Mouse (Mus musculus) cerebellum, adult 2 months (tissue): Measurements from ENCODE around the gene Pglyrp2. TPM values are rescaled to one million over a fixed set of nuclear protein-coding genes. Genes with fewer than 3 reads are reported as not detected.
A peak's percentile ranks its signal among the peaks of the same experiment; 100 is the strongest.

Source experiments
- DNase-seq, 2 experiments: peaks; one replicate each; pipeline ENCODE4 v3.0.0; 2021
- H3K27ac ChIP-seq: fragments of 200-500 bp; 2 replicates; pipeline ENCODE4 v1.5.1; 2012; ENCODE audit warnings: low read length, control low read depth, inconsistent platforms; ENCODE audit not compliant: insufficient read depth
- H3K27me3 ChIP-seq: fragments of 200-500 bp; 2 replicates; pipeline ENCODE4 v1.6.1; 2012; ENCODE audit warnings: inconsistent platforms, mild to moderate bottlenecking, low read length, moderate library complexity; ENCODE audit not compliant: control insufficient read depth, insufficient read depth
- H3K4me1 ChIP-seq: fragments of 200-500 bp; 2 replicates; pipeline ENCODE4 v1.6.1; 2011; ENCODE audit warnings: low read length; ENCODE audit not compliant: control insufficient read depth, insufficient read depth
- H3K4me3 ChIP-seq: fragments of 200-500 bp; replicated peaks from 2 replicates; pipeline ENCODE3; 2011; ENCODE audit warnings: mild to moderate bottlenecking, low read depth, low read length, control low read depth; ENCODE audit not compliant: insufficient read depth
- CTCF ChIP-seq: fragments of 200-500 bp; IDR thresholded peaks from 2 replicates; pipeline ENCODE4 v1.5.1; 2011; ENCODE audit warnings: low read depth, mild to moderate bottlenecking, control low read depth, low read length, moderate library complexity, borderline replicate concordance; ENCODE audit not compliant: insufficient read depth
- POLR2A ChIP-seq: fragments of 200-500 bp; IDR thresholded peaks from 2 replicates; pipeline ENCODE4 v1.6.1; 2011; ENCODE audit warnings: low read length, control low read depth, borderline replicate concordance; ENCODE audit not compliant: insufficient read depth
- WGBS: fragments of 180-500 bp; shearing (Covaris S2); methylation state at CpG from one replicate; pipeline ENCODE4 v1.1.7; 2018; 5-methylcytosine and 5-hydroxymethylcytosine counted together
- polyA plus RNA-seq: library from polyadenylated mRNA; depleted of rRNA; stranded (reverse); fragments of >200 nt; gene quantifications from 2 replicates; pipeline ENCODE4 v1.2.3, GENCODE M21; 2012

Gene Pglyrp2
- polyA plus RNA-seq, 1 experiment, result not detected

DNA sequence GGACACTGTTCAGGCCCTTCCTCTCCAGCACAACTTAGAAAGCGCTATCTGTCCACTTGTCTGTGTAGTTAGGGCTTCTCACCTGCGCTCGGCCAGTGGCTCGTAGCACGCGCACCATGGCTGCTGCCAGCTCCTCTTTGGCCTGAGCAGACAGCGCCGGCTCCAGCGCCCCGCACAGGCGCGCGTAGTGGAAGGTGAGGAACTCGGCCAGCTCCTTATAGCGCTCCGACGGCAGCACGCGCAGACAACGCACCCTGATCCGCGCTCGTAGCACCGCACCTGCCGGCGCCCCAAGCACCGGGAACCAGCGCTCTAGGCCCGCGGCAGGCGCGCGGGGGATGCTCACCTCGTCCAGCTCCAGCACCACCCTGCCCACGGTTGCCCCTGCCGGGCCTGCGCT is 27.7 kb downstream of the Pglyrp2 start:
- Histone ChIP-seq H3K4me1 (no peaks in the 10 kb centered on the region), H3K27me3 (no peaks in the 10 kb centered on the region; the same call in 1 of the 2 replicates), H3K4me3 (no peak overlapping the region), H3K27ac (no peak overlapping the region)
- no peak for DNase-seq
- TF ChIP-seq CTCF (no peak), POLR2A (no peak)
- whole genome bisulfite sequencing, result 1% methylated on average over 37 of the region's 37 CpGs

DNA sequence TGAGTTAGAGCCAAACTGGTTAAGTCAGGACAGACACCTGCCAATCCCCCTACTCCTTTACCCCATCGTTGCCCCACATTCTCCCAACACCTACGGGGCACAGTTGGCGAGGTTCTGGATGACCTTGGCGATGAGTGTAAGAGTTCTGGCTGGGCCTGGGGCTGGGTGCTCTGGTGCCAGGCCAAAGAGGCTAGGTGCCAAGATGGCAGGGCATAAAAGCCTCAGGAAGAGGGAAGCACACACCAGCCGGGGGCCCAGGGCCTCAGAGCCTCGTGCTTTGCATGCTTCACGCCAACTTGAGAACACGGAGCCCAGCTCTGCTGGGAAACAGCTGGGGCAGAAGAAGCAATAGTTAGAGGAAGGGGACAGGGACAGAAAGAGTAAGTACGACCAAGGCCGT is 30.0 kb downstream of the Pglyrp2 start:
- Histone ChIP-seq H3K27ac (no peak overlapping the region), H3K4me1 (no peaks in the 10 kb centered on the region), H3K27me3 (no peaks in the 10 kb centered on the region; the same call in 1 of the 2 replicates), H3K4me3 (no peak overlapping the region)
- DNase-seq, result no peak
- WGBS, result 24% methylated on average over 10 of the region's 10 CpGs
- TF ChIP-seq POLR2A (no peak), CTCF (no peak)

DNA sequence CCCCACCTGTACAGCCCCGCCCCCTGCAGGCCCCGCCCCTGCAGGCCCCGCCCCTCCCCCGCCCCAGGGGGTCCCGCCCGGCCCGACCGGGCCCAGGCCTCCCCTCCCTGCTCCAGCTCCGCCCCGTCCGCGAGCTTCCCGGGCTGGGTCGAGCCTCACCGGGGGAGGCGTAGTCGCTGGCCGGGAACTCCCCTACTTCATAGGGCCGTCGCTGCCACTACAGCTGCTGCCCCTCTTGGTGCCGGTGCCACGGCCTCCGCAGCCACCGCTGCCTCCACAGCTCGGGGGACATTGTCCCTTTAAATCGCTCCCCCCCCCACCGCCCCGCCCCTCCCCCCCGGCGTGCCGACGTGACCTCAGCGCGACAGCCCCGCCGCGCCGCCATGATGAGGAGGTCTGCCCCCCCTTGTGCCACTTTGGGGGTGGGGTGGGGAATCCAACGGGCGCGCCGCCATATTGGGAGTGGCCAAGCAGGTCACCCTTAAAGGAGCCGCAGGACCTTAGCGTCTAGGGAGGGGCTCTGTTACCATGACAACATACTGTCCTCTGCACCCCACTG is 34.8 kb downstream of the Pglyrp2 start, which contains the start of gene Wiz:
Wiz (minus strand) TSS at position 339 of the 559 bp plus-strand sequence.
- WGBS, result 1% methylated on average over 37 of the region's 44 CpGs
- peak within 1 kb of the TSS; percentile 81; the same call in 1 of the 2 replicates for H3K27ac ChIP-seq
- peak within 1 kb of the TSS; percentile 90 for H3K4me3 ChIP-seq
- H3K27me3 ChIP-seq, result no peaks in the 10 kb centered on the region
- peaks cover 5% of the 10 kb centered on the region for H3K4me1 ChIP-seq
- no peak for TF ChIP-seq CTCF
- 0 out of 2 replicates have a peak, but pooled peaks have one; percentile 25 for TF ChIP-seq POLR2A
- DNase-seq, result peak; percentile 96 to 97

DNA sequence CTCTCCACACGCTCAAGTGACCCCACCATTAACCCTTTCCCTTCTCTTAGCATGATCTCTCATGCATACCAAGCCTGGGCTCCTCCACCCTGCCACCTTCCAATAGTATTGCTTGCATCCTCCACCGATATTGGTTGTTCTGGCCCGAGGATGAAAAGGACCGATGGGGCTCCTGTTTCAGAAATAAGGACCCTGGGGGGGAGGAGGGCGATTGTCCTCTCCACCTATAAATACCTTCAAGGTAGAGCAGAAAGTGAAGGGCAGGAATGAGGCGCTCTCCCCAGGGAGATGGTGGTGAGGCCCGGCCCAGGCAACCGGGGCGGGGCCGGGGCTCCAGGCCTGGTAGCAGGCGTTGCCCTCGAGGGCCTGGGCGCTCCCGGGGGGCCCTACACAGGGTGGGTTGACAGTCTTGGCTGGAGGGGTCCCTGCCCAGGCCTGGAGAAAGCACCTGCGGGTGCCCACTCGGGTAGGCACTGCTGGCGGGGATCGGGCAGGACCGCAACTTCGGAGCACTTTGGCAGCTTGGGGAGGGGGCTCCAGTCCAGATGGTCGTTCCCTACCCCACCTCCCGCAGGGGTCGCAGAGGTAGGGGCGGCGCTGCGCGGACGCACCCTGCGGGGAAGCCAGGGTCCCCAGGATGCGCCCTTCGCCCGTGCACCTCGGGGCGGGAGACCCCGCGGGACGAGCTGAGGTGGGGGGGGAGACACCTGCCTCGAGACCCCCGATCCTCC is 35.4 kb downstream of the Pglyrp2 start:
- no peak for TF ChIP-seq CTCF
- TF ChIP-seq POLR2A, result no peak
- H3K4me3 ChIP-seq, result peak overlapping the region; percentile 90
- peak in 1 of 2 experiments; percentile 51 for DNase-seq
- peak overlapping the region; percentile 2; the same call in 1 of the 2 replicates for H3K27ac ChIP-seq
- H3K27me3 ChIP-seq, result no peaks in the 10 kb centered on the region
- 1% methylated on average over 39 of the region's 39 CpGs for WGBS
- H3K4me1 ChIP-seq, result peaks cover 5% of the 10 kb centered on the region

DNA sequence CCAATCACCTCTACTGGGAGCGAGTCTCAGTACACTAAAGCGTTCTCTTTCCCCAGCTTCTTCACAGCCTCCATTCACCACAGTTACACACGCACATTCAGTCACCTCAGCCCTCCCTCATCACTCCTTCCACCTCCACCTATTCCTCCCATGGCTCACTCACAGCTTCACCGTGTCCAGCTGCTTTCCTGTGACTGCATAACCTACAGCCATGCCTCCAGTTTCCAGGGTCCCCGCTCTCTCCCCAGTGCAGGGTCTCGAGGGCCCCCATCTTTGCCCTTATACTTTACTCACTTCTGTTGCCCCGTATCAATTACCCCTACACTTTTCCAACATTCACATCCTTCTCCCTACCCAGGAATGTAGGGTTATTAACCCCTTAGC is 36.0 kb downstream of the Pglyrp2 start:
- 46% methylated on average over 7 of the region's 7 CpGs for WGBS
- Histone ChIP-seq H3K27me3 (no peaks in the 10 kb centered on the region), H3K4me3 (peak overlapping the region; percentile 90), H3K4me1 (peaks cover 6% of the 10 kb centered on the region), H3K27ac (no peak overlapping the region; the same call in 1 of the 2 replicates)
- no peak for DNase-seq
- no peak for TF ChIP-seq CTCF
- TF ChIP-seq POLR2A, result no peak

DNA sequence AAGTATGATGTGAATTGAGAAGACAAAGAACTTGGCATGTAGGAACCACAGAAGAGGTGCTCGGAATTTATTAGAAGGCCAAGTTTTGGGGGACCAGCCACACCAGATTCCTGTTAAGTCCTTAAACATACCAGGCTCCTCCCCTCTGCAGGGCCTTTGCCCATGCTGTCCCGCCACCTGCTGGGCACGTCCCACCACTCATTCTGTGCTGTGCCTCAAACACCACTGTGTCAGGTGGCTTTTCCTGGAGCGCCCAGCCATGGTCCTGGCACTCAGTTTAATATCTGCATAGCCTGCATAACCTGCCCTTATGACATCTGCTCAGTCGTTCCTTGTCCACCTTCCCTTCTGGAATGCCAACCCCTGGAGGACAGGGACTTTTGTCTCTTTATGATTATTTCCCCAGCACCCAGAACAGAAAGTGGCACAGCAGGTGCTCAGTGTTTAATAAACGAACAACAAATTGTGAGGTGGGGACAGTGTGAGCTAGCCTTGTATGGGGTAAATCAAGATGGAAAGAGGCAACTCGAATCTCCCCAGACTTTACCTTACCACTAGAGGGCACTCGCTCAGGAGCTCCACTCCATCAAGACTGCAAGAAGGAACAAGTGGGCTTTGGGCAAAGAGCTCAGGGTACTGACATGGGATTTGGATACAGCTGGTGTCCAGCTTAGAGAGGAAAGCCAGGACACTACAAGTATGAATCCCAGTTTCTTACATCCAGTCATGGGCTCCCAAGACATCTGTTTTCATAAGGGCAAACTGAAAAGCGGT is 37.1 kb downstream of the Pglyrp2 start:
- no peaks in the 10 kb centered on the region for H3K27me3 ChIP-seq
- H3K4me3 ChIP-seq, result no peak overlapping the region
- H3K4me1 ChIP-seq, result peaks cover 17% of the 10 kb centered on the region
- H3K27ac ChIP-seq, result no peak overlapping the region
- WGBS, result 75% methylated on average over 9 of the region's 9 CpGs
- DNase-seq, result peak; percentile 37
- TF ChIP-seq POLR2A (no peak), CTCF (peak; percentile 57)

DNA sequence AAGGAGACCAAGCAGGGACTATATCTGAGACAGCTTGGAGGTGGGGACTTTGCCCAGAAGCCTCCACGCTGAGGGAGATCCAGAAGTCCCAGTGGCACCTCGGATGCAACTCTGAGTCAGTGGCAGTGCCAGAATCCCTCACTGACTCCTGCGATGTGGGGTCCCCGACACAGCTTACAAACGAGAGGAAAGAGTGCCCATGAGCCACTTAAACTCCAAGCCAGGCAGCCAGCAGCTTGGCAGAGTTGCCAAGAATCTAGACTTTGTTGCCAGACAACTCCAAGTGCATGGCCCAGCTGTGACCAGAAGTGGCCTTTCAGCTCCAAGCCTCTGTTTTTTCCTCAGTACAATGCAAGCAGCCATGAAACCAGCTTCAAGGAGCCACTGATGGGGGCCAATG is 40.3 kb downstream of the Pglyrp2 start:
- TF ChIP-seq CTCF, result no peak
- no peak for TF ChIP-seq POLR2A
- DNase-seq, result no peak
- H3K27ac ChIP-seq, result no peak overlapping the region

More for the DNA sequence above, 40.3 kb downstream of the Pglyrp2 start:
- peaks cover 20% of the 10 kb centered on the region for H3K4me1 ChIP-seq
- no peaks in the 10 kb centered on the region for H3K27me3 ChIP-seq
- WGBS, result 46% methylated on average over 5 of the region's 5 CpGs
- no peak overlapping the region for H3K4me3 ChIP-seq
